Mouse (Mus musculus): ENCODE measurements around the gene Taf5. TPM values are rescaled to one million over a fixed set of nuclear protein-coding genes. Genes with fewer than 3 reads are reported as not detected.

Taf5 gene
- 1 to 10 TPM; 5.4 to 6.1 (median 5.7) TPM for total RNA-seq (2022)

GRCm38 (mm10) chr19:47067096-47067882 lies at the start of gene Taf5:
TSS of gene Taf5 (plus strand) at chr19:47067746.
- DNase-seq (ENCODE audit: low spot score in 2 of 2): peak; percentile 94 to 96

- no peak for DNase-seq (ENCODE audit: low spot score in 2 of 2)
Measured at GRCm38 (mm10) chr19:47017831-47018230, 49.7 kb upstream of the Taf5 start.

GRCm38 (mm10) chr19:47018330-47018729 lies 49.2 kb upstream of the Taf5 start:
- DNase-seq (ENCODE audit: low spot score in 2 of 2): no peak

DNA sequence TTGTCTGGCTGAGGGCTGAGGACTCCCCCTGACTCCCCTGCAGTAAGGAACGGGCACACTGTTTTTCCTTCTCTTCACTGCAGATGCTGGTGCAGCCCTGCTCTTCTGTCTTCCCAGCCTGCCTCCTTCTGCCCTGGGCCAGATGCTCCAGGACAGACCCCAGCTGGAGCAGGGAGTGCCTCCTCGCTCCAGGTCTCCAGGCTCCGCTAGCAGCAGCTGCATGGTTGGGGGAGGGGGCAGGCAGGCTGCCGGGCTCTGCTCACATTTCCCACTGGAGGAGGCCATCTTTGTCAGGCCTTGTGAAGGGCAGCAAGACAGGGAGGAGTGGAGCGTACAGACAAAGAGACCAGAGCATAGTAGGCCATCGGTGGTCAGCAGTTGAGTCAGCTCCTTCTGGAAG lies 48.2 kb upstream of the Taf5 start:
- DNase-seq (ENCODE audit: low spot score in 2 of 2): no peak

GRCm38 (mm10) chr19:47022709-47023108 lies 44.8 kb upstream of the Taf5 start:
- no peak for DNase-seq (ENCODE audit: low spot score in 2 of 2)

DNA sequence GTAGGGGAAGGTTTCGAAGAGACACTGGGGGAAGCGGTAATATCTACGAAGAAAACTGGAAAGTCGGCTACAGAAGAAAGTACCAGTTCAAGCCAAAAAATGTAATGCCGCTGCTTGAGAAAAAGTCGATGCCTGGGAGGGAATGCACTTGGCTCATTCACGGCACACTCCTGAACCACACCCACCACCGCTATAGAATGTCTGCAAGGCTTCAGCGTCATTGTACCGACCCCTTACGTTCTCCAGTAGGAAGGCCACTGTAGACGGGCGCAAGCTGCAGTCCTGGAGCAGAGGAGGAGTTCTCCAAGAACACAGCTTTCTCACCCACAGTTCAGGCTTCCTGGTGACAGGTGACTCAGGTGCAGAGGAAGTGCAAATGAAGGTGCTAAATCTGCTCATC lies 44.0 kb upstream of the Taf5 start:
- DNase-seq (ENCODE audit: low spot score in 2 of 2): no peak

GRCm38 (mm10) chr19:47024954-47025353 lies 42.6 kb upstream of the Taf5 start:
- DNase-seq (ENCODE audit: low spot score in 2 of 2): no peak

- DNase-seq (ENCODE audit: low spot score in 2 of 2): no peak
Measured at GRCm38 (mm10) chr19:47026513-47026912, 41.0 kb upstream of the Taf5 start.

DNA sequence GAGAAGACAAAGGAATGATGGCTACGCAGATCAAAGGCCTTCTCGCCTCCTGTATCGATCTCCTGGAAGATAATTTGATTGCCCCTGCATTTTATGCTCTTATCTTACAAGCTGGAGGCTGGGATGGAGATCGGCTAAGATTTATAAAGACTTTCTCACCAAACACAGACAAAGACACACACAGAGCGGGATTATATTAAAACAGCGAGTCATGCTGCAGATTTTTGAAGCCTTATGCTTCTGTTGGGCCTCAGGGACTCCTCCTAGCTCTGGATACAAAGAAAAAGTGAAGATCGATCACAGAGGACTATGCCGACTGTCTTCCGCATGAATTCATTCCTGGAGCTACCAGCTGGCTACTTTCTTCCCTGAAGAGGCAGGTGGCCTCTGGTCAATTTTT lies 37.8 kb upstream of the Taf5 start:
- no peak for DNase-seq (ENCODE audit: low spot score in 2 of 2)

- DNase-seq (ENCODE audit: low spot score in 2 of 2): no peak
Measured at GRCm38 (mm10) chr19:47031770-47032169, 35.8 kb upstream of the Taf5 start.

- DNase-seq (ENCODE audit: low spot score in 2 of 2): no peak
Measured at GRCm38 (mm10) chr19:47034916-47035315, 32.6 kb upstream of the Taf5 start.

- DNase-seq (ENCODE audit: low spot score in 2 of 2): no peak
Measured at GRCm38 (mm10) chr19:47036596-47036995, 30.9 kb upstream of the Taf5 start.

DNA sequence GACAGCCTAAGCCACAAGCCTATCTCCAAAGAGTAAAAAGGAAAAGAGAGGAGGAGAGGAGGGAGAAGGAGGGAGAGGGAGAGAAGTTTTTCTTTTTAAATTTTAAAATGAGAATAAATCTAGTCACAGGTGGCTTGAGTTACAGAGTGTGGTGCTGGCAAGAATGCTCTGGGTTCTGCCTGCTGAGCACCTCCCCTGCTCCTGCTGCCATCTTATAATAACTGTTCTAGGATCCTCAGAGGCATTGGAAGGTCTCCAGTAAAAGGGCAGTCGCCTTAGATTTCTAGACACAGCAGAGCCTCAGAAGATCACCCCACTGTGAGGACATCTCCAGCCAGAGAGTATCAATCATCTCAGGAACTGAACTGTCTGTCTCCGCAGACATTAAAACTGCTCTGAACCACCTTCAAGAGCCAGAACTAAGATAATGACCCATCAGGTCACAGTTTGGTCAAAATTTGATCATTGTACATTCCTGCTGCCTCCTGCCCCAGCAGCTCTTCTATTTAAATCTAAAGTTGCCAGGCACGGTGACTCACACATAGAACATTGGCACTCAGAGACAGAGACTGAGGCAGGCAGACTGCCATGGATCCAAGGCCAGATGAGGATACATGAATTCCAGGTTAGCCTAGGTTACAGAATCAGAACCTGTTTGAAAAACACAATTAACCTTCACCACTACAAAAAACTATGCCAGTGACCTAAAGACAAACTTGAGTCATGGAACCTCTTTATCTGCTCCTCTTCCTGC lies 26.6 kb upstream of the Taf5 start:
- no peak for DNase-seq (ENCODE audit: low spot score in 2 of 2)

DNA sequence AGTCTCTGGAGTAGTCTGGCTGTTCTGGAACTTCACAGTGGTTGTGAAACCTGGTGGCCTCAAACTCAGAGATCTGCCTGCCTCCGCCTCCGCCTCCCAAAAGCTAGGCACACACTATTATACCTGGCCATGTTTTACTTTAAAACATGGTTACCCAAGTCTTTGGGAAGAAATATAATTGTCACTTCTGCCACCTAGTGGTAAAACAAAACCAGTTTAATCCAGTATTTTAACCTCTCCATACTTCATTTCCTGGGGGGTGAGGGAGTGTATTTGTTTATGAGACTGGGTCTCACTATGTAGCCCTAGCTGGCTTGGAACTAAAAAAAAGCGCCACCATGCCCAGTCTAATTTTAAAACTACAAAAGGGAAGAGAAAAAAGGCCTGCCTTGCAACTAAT lies 23.9 kb upstream of the Taf5 start:
- no peak for DNase-seq (ENCODE audit: low spot score in 2 of 2)

DNA sequence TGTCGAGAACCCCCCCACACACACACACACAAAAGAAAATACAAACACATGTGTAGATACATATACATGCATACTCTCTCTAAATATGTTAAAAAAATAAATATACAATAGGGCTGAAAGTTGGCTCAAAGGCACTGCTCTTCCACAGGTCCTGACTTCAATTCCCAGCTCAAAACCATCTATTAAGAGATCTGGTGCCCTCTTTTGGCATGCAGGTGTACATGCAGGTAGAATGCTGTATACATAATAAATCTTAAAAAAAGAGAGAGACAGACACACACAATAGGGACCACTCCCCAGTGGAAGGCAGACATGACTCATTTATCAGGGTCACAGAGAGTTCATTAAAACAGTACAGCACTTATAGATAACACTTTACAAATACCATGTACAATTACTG lies 21.2 kb upstream of the Taf5 start:
- no peak for DNase-seq (ENCODE audit: low spot score in 2 of 2)

GRCm38 (mm10) chr19:47047236-47047833 lies 20.2 kb upstream of the Taf5 start:
- DNase-seq (ENCODE audit: low spot score in 2 of 2): no peak

- no peak for DNase-seq (ENCODE audit: low spot score in 2 of 2)
Measured at GRCm38 (mm10) chr19:47049061-47049460, 18.5 kb upstream of the Taf5 start.

DNA sequence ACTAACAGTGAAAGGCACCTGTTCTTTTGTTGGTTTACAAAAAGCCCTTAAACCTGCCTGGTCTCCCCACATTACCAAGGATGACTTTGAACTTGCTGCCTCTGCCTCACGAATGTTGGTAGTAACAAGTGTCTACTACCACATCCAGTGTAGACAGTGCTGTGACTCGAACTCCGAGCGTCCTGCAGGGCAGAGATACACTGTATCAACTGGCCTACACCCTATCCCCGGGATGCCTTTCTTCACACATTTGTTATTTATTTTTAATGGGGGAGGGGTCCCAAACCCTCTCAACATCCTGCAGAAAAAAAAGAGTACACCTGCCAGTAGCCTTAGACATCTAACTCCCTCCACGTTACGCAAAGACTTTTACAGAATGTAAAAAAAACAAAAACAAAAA lies 17.7 kb upstream of the Taf5 start:
- no peak for DNase-seq (ENCODE audit: low spot score in 2 of 2)

- DNase-seq (ENCODE audit: low spot score in 2 of 2): peak; percentile 52 to 76
Measured at GRCm38 (mm10) chr19:47050271-47051032, 17.1 kb upstream of the Taf5 start, which contains the start of gene Pcgf6. TSS of gene Pcgf6 (minus strand) at chr19:47050906.

DNA sequence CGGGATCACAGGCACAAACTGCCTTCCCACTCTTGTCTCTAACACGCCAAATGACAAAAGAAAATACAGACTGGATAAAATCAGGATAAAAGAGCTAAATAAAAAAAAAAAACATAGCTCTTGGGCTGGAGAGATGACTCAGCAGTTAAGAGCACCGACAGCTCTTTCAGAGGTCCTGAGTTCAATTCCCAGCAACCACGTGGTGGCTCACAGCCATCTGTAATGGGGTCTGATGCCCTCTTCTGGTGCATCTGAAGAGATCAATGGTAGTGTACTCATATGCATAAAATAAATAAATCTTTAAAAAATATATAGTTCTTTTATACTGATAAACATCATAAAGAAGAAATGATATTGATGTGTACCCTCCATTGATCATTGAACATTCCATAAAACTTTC lies 14.6 kb upstream of the Taf5 start:
- DNase-seq (ENCODE audit: low spot score in 2 of 2): no peak

- no peak for DNase-seq (ENCODE audit: low spot score in 2 of 2)
Measured at GRCm38 (mm10) chr19:47053471-47053870, 14.1 kb upstream of the Taf5 start.

GRCm38 (mm10) chr19:47057684-47058083 lies 9.9 kb upstream of the Taf5 start:
- DNase-seq (ENCODE audit: low spot score in 2 of 2): no peak

All from layer of hippocampus, adult 8-10 months (tissue).